Mouse (Mus musculus) testis, adult 2 months (tissue): ENCODE results near the gene Ap2m1. TPM values are rescaled to one million over a fixed set of nuclear protein-coding genes. Genes with fewer than 3 reads are reported as not detected.

ENCODE experiments used
- H3K27ac ChIP-seq: fragments of 200-500 bp; 2 replicates; pipeline ENCODE4 v1.5.1; 2012; ENCODE audit warnings: low read depth, low read length; ENCODE audit not compliant: control insufficient read depth, insufficient read depth
- H3K27me3 ChIP-seq: fragments of 200-500 bp; 2 replicates; pipeline ENCODE4 v1.6.1; 2012; ENCODE audit warnings: mild to moderate bottlenecking, low read length, moderate library complexity; ENCODE audit not compliant: control insufficient read depth, insufficient read depth
- H3K36me3 ChIP-seq: fragments of 200-500 bp; 2 replicates; pipeline ENCODE4 v1.6.1; 2012; ENCODE audit warnings: mild to moderate bottlenecking, low read length; ENCODE audit not compliant: control insufficient read depth, insufficient read depth
- H3K4me1 ChIP-seq: fragments of 200-500 bp; 2 replicates; pipeline ENCODE4 v1.6.1; 2012; ENCODE audit warnings: low read length; ENCODE audit not compliant: control insufficient read depth, insufficient read depth
- H3K4me3 ChIP-seq: fragments of 200-500 bp; 2 replicates; pipeline ENCODE4 v1.5.1; 2012; ENCODE audit warnings: low read depth, mild to moderate bottlenecking, low read length, moderate library complexity, mixed read lengths; ENCODE audit not compliant: control insufficient read depth
- CTCF ChIP-seq: fragments of 200-500 bp; IDR thresholded peaks from 2 replicates; pipeline ENCODE4 v1.5.1; 2012; ENCODE audit warnings: low read depth, mild to moderate bottlenecking, inconsistent platforms, low read length, moderate library complexity; ENCODE audit not compliant: control insufficient read depth, insufficient read depth, insufficient replicate concordance
- POLR2A ChIP-seq: fragments of 200-500 bp; IDR thresholded peaks from 2 replicates; pipeline ENCODE4 v1.6.1; 2012; ENCODE audit warnings: low read depth, mild to moderate bottlenecking, inconsistent platforms, low read length, moderate library complexity; ENCODE audit not compliant: control insufficient read depth
- polyA plus RNA-seq: library from polyadenylated mRNA; depleted of rRNA; stranded (reverse); fragments of >200 nt; gene quantifications from 2 replicates; pipeline ENCODE4 v1.2.3, GENCODE M21; 2012

Gene Ap2m1
- polyA plus RNA-seq, 1 experiment, result 119 TPM

DNA sequence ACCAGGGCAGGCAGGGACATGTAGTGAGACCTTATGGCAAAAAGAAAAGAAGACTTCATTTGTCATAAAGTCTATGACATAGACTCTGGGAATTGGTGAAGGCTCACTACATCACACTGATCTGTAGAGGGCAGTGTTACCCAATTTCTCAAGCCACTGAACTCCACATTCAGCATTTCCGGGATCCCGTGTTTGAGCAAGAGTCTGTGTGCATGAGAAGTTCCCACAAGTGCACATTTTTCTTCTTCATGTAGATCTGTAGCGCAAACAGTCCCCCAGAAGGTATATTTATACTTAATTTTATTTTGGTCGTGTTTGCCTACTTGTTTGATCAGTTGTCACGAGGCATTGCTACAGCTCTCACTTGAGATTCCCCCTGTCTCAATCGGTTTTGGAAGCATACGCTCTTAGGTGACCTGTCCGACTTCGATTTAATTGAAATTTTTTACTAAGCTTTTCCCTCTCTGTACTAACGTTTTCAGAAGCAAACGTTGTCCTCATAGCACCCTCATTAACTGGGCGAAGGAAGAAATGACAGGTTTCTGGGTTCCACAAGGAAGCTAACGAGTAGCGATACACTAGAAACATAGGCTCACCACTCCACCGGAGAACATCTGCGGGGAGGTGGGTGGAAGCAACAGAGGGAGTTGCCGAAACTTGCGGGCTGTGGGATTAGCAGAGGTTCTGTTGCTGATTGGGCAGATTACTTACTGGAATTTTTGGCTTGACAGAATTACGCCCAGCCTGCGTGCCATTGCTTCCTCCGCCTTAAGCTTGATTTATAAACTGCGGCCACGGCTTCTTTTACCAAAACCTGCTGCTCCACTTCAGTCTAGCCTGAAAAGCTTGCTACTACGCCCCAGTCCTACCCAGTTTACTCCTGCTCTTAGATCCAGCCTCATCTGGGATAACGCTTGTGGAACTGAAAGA, 38.3 kb upstream of the Ap2m1 start:
- no peak overlapping the region for H3K27ac ChIP-seq
- H3K4me3 ChIP-seq, result peak overlapping the region; percentile 10; the same call in 1 of the 2 replicates
- TF ChIP-seq POLR2A (no peak), CTCF (no peak)
- no peaks in the 10 kb centered on the region for H3K27me3 ChIP-seq
- no peaks in the 10 kb centered on the region for H3K36me3 ChIP-seq
- H3K4me1 ChIP-seq, result peaks cover 10% of the 10 kb centered on the region

DNA sequence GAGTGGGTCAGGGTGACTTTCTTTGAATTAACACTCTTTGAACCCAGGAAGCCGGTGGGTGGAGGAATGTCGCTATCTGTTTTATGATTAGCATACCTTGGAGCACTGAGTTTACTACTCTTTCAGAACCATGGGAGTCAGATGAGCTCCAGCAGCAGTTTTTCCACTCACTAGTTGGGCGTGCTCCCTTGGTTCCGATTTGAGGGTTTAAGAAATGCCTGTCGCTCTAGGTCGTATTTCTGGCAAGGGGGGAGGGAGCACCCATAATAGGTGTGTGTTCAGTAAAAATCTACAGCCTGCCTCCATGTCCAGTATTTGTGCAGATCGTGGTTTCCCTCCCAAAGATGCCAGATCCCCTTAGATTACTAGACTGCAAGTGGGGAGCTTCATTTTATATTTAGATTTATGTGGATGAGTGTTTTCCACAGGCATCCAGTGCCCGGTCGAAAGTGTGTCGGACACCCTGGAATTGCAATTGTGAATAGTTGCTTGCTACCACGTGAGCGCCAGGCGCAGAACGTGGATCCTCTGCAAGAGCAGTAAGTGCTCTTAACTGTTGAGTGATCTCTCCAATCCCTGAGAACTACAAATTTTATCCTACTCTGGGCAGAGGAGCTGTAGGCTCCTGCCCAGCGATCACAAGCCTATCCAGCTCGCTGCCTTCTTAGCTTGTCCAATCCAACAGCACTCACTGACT, 37.1 kb upstream of the Ap2m1 start:
- H3K4me3 ChIP-seq, result peak overlapping the region; percentile 94
- H3K27me3 ChIP-seq, result no peaks in the 10 kb centered on the region
- peaks cover 4% of the 10 kb centered on the region for H3K36me3 ChIP-seq
- TF ChIP-seq POLR2A (no peak), CTCF (no peak)
- H3K27ac ChIP-seq, result 0 out of 2 replicates have a peak overlapping the region, but pooled peaks have one; percentile 34
- peaks cover 10% of the 10 kb centered on the region for H3K4me1 ChIP-seq

DNA sequence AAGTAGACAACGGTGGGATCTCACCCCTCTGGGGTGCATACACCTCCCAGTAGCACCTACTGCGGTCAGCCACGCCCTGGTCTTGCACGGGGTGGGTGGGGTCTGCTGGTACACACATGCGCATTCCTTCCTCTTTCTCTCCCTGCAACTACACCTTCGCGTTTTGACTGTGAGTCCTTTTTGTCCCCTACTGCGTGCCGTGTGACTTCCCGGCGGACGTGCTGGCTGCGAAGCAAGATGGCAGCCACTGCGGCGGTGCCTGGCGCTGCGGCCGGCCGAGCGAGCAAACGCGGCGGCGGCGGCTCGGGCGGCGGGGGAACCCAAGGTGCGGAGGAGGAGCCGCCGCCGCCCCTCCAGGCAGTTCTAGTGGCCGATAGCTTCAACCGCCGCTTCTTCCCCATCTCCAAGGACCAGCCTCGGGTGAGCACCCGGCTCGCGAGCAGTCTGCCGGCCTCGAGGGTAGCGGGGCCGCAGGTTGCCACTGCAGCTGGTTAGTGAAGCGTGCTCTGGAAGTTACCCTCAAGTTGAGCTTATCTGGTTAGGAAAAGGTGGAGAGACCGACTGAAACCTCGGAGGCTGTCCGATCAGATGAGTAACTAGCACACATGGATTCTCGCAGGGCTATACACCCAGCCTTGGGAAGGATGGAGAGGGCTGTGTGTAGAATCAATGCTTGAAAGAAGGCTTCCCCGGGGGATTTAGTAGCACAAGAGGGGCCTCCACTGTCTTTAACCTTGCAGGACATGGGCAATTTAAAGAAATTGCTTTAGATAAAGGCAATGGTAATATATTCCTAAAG, 36.4 kb upstream of the Ap2m1 start, which contains the start of gene Eif2b5:
Gene Eif2b5, plus strand, starts transcription at position 141 of the 799 bp plus-strand sequence.
- no peak; the same call in 1 of the 2 replicates for TF ChIP-seq CTCF
- peak; percentile 94 for TF ChIP-seq POLR2A
- H3K27me3 ChIP-seq, result no peaks in the 10 kb centered on the region

DNA sequence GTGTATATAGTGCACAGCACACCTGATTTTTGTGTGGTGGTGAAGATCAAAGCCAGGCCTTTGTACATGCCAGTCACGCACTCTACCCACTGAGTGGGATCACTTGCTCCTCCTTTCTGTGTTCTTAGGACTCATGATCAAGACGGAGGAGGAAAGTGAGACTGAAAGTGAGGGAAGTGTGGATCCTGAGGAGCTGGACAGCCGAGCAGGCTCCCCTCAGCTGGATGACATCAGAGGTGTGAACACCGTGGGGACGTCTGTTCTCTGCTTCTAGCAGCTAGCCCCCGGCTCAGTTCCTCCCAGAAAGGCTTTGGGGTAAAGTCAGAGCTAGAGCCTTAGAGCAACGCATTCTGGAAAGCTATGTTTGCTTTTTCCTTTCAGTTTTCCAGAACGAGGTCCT, 29.3 kb upstream of the Ap2m1 start:
- peaks cover 8% of the 10 kb centered on the region for H3K36me3 ChIP-seq
- TF ChIP-seq POLR2A, result no peak
- no peak for TF ChIP-seq CTCF
- H3K4me3 ChIP-seq, result no peak overlapping the region
- H3K27me3 ChIP-seq, result no peaks in the 10 kb centered on the region
- H3K4me1 ChIP-seq, result no peaks in the 10 kb centered on the region
- no peak overlapping the region for H3K27ac ChIP-seq

More for the DNA sequence above, 36.4 kb upstream of the Ap2m1 start, which contains the start of gene Eif2b5:
- H3K36me3 ChIP-seq, result peaks cover 4% of the 10 kb centered on the region
- H3K4me3 ChIP-seq, result peak within 1 kb of the TSS; percentile 94
- peaks cover 10% of the 10 kb centered on the region for H3K4me1 ChIP-seq
- peak within 1 kb of the TSS; percentile 75 for H3K27ac ChIP-seq

DNA sequence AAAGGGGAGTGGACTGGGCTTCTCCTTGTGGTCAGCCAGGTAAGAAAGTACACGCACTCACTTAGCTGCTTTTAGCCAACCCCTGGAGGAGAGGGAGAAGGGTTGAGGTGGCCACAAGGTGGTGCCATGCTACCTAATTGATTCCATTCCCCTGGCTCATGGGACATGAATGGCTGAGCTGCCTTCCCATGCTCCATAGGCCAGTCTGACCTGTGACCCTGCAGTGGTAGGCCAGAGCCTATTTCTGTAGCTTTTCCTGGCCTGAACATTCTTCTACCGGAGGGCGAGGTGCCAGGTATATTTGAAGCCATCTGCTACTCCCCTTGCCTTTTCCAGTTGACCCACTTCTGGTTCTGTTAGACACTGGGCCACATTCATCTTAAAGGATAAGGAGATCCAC, 25.9 kb upstream of the Ap2m1 start:
- H3K4me1 ChIP-seq, result no peaks in the 10 kb centered on the region
- TF ChIP-seq CTCF (peak; percentile 21; the same call in 1 of the 2 replicates), POLR2A (no peak)
- H3K27ac ChIP-seq, result no peak overlapping the region
- no peaks in the 10 kb centered on the region for H3K27me3 ChIP-seq
- no peak overlapping the region for H3K4me3 ChIP-seq
- H3K36me3 ChIP-seq, result peaks cover 5% of the 10 kb centered on the region; the same call in 1 of the 2 replicates

DNA sequence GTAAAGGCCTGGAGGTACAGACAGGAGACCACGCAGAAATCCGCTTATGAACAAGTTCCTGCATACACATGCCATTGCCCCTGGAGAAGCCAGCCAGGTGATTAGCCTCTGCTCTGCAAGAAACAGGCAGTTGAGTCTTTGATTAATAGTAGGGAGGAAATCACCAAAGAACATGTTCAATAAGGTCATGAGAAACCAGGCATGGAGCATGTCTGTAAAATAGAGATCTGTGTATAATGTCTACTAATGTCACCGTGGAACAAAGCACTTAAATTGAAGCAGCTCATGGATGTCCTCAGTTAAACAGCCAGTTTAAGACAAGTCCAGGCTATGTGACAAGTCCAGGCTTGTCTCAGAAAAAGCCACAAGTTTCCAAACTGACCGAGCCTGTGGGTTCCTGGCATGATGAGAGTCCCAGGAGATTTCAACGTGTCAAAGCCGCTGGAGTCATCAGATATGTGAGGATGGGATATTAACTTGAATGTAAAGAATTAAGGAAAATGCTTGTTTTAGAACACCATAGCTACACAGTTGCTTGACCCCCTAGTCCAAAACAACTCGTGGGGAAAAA, 23.9 kb upstream of the Ap2m1 start:
- H3K36me3 ChIP-seq, result peaks cover 3% of the 10 kb centered on the region; the same call in 1 of the 2 replicates
- H3K27ac ChIP-seq, result no peak overlapping the region
- TF ChIP-seq POLR2A, result no peak
- no peak for TF ChIP-seq CTCF

More for the DNA sequence above, 23.9 kb upstream of the Ap2m1 start:
- no peaks in the 10 kb centered on the region for H3K27me3 ChIP-seq
- H3K4me3 ChIP-seq, result no peak overlapping the region
- 0 out of 2 replicates have a peak, but pooled peaks cover under 1% of the 10 kb centered on the region for H3K4me1 ChIP-seq
